Mouse (Mus musculus) bone marrow macrophage, adult 2 months (primary cell): ENCODE measurements around the gene Rragc.

Experiments
- CTCF ChIP-seq: IDR thresholded peaks from 2 replicates; pipeline ENCODE4 v1.5.1; 2012; ENCODE audit warnings: low read depth, mild to moderate bottlenecking, low read length, moderate library complexity
- POLR2A ChIP-seq: IDR thresholded peaks from 2 replicates; pipeline ENCODE4 v1.6.1; 2012; ENCODE audit warnings: mild to moderate bottlenecking, low read depth, low read length, borderline replicate concordance

DNA sequence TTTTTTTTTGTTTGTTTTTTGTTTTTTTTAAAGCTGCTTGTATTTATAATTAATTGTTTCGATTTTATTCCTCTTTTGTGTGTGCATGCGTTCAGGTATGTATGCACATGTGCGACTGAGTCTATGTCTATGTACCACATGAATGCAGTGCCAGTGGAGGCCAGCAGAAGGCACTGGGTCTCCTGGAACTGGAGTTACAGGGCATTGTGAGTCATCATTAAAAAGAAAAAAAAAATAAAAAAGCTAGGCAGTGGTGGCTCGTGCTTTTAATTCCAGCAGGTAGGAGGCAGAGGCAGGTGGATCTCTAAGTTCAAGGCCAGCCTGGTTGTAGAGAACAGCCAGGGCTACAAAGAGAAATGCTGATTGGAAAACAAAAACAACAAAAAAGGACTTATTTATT, 12.7 kb downstream of the Rragc start:
- no peak for TF ChIP-seq POLR2A
- no peak for TF ChIP-seq CTCF
